Mouse (Mus musculus) forebrain, embryonic 15.5 days (tissue): ENCODE measurements around the gene Clybl. TPM values are rescaled to one million over a fixed set of nuclear protein-coding genes. Genes with fewer than 3 reads are reported as not detected.
A peak's percentile ranks its signal among the peaks of the same experiment; 100 is the strongest.

Experiments
- ATAC-seq: fragments of 200-750 bp; cut with Nextera tagmentation; replicated peaks from 2 replicates; pipeline ENCODE4 v1.8.0; 2017; ENCODE audit warnings: mild to moderate bottlenecking, moderate TSS enrichment, moderate library complexity
- H3K27ac ChIP-seq: fragments of 300-500 bp; sonication (generic); replicated peaks from 2 replicates; pipeline ENCODE4 v1.5.1; 2015; ENCODE audit warnings: mild to moderate bottlenecking, inconsistent platforms
- H3K27me3 ChIP-seq: fragments of 300-500 bp; sonication (generic); 2 replicates; pipeline ENCODE4 v1.6.1; 2015; ENCODE audit warnings: inconsistent platforms
- H3K36me3 ChIP-seq: fragments of 300-500 bp; sonication (generic); 2 replicates; pipeline ENCODE4 v1.6.1; 2015; ENCODE audit warnings: mild to moderate bottlenecking, inconsistent platforms
- H3K4me1 ChIP-seq: fragments of 300-500 bp; sonication (generic); 2 replicates; pipeline ENCODE4 v1.6.1; 2015; ENCODE audit warnings: inconsistent platforms
- H3K4me2 ChIP-seq: fragments of 300-500 bp; sonication (generic); replicated peaks from 2 replicates; pipeline ENCODE4 v1.6.1; 2015; ENCODE audit warnings: mild to moderate bottlenecking, inconsistent platforms
- H3K4me3 ChIP-seq: fragments of 300-500 bp; sonication (generic); 2 replicates; pipeline ENCODE4 v1.5.1; 2015; ENCODE audit warnings: mild to moderate bottlenecking, inconsistent platforms
- H3K9ac ChIP-seq: fragments of 300-500 bp; sonication (generic); replicated peaks from 2 replicates; pipeline ENCODE4 v1.6.1; 2015; ENCODE audit warnings: mild to moderate bottlenecking, inconsistent platforms
- H3K9me3 ChIP-seq: fragments of 300-500 bp; sonication (generic); 2 replicates; pipeline ENCODE4 v1.6.1; 2016; ENCODE audit warnings: inconsistent platforms
- WGBS: fragments of 180-500 bp; shearing (Covaris S2); methylation state at CpG from one replicate; pipeline ENCODE4 v1.1.7; 2015; ENCODE audit warnings: mixed read lengths; 5-methylcytosine and 5-hydroxymethylcytosine counted together
- polyA plus RNA-seq: library from polyadenylated mRNA; unstranded; fragments of >200 nt; fragmentation: Nextera tagmentation; extraction: Ambion mirVana; gene quantifications from 2 replicates; pipeline ENCODE4 v1.2.1, GENCODE M21; 2015

Clybl gene
- polyA plus RNA-seq, 1 experiment from 2014 or later = 12.4 TPM

DNA sequence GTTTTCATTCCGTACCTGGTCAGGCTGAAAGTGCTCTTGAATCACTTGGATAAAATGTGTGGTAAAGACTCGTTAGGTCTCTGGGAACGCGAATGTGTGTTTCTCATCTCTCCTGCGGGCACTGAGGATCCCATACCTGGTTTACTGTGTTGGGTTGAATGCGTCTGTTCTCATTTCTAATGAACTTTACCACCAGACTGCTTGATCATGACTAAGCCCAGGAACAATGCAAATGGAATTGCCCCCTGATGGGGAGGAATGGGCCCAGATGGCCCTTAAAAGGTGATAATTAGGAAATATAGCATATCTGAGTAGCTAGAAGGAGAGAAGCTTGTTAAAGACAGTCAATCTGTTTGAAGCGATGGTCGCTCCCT lies 74.7 kb downstream of the Clybl start:
- H3K4me3 ChIP-seq = no peak overlapping the region
- no peak overlapping the region for H3K27ac ChIP-seq
- no peaks in the 10 kb centered on the region for H3K9me3 ChIP-seq
- peaks cover 24% of the 10 kb centered on the region for H3K4me1 ChIP-seq
- peaks cover 25% of the 10 kb centered on the region for H3K27me3 ChIP-seq
- no peak overlapping the region for H3K9ac ChIP-seq
- WGBS = 8% methylated on average over 8 of the region's 8 CpGs
- peak overlapping the region; percentile 0; the same call in 1 of the 2 replicates for H3K4me2 ChIP-seq
- no peaks in the 10 kb centered on the region for H3K36me3 ChIP-seq
- peak; percentile 64 for ATAC-seq

DNA sequence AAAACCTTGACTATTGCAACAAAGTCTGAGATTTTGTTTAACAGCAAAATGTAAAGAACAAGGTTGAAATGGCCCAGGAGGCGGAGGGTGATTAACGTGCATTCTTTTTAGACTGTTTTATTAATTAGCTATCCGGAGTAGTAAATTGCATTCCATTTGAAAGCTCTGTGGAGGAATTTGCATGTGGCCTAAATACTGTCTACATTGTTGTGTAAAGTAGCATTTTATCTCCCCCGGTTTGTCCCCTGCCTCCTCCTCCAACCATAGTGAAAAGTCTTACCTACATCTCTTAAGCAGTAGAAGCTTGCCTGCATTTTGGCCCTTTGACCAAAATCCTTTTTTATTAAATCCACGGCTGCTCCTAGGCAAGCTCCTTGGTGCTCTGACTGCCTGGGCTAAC lies 76.8 kb downstream of the Clybl start:
- ATAC-seq = no peak
- H3K4me2 ChIP-seq = no peak overlapping the region
- H3K9ac ChIP-seq = no peak overlapping the region
- no peaks in the 10 kb centered on the region for H3K9me3 ChIP-seq
- WGBS = 10% methylated on average over 5 of the region's 5 CpGs
- no peaks in the 10 kb centered on the region for H3K36me3 ChIP-seq
- no peak overlapping the region for H3K27ac ChIP-seq
- H3K4me3 ChIP-seq = no peak overlapping the region
- H3K27me3 ChIP-seq = peaks cover 25% of the 10 kb centered on the region
- peaks cover 29% of the 10 kb centered on the region for H3K4me1 ChIP-seq

DNA sequence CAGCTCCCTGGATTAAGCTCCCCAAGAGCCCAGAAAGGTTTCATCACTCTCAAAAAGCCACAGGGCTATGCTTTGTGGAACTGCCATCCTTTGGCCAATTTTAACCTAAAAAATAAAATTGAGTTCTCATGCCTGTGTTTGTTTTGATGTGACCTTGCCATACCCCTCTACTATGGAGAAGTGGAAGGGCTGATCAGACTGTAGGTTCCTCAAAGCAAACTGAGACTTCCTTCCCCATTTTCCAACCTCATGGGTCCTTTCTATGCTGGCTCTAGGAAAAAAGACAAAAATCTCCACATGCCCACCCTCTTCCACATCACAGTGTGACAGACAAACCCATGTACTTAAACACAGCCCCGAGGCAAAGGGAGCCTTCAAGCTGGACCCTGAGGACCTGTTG lies 79.7 kb downstream of the Clybl start:
- H3K27me3 ChIP-seq = peaks cover 19% of the 10 kb centered on the region
- H3K27ac ChIP-seq = no peak overlapping the region
- no peaks in the 10 kb centered on the region for H3K36me3 ChIP-seq
- 94% methylated on average over 1 of the region's 1 CpGs for WGBS
- ATAC-seq = no peak
- no peak overlapping the region for H3K4me3 ChIP-seq
- peaks cover 20% of the 10 kb centered on the region for H3K4me1 ChIP-seq
- H3K9me3 ChIP-seq = no peaks in the 10 kb centered on the region
- no peak overlapping the region for H3K9ac ChIP-seq
- H3K4me2 ChIP-seq = no peak overlapping the region

DNA sequence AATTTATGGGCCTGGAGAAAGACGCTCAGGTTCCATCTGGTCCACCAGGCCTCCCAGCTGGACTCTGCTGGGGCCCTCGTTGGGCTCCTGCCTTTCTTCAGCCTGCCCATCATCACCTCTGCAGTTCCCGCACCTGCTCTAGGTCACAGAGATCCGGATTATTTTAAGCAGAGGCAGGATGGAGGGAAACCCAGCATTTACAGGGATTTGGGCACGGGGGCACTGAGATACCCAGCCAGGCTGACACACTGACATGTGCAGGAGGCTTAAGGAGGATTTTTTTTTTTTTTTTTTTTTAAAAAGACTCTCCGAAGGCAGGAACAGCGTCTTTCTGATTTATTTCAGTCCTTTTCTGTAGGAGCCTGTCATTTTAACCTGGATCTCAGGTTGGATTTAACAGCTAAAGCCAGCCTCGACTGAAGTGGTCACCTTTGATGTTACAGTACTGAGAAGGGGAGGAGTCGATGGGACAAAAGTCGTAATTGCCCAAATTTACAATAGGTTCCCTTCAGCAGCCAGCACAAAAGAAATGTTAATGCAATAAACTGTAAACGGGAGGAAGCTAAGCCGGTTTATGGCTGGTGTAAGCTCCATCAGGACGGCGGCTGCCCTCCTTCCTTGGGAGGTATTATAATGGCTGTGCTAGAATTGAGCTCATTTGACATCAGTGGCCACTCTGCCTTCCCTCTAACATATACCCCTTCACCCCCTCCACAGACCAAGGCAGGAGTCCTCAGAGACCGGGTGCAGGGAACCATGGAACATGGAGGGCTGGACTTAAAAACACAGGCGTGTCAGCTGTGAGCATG lies 81.6 kb downstream of the Clybl start:
- Histone ChIP-seq H3K9me3 (no peaks in the 10 kb centered on the region), H3K9ac (no peak overlapping the region), H3K36me3 (no peaks in the 10 kb centered on the region), H3K4me3 (no peak overlapping the region), H3K27me3 (peaks cover 9% of the 10 kb centered on the region), H3K4me1 (peaks cover 9% of the 10 kb centered on the region), H3K27ac (no peak overlapping the region), H3K4me2 (no peak overlapping the region)
- 39% methylated on average over 16 of the region's 16 CpGs for WGBS
- ATAC-seq = 0 out of 2 replicates have a peak, but pooled peaks have one; percentile 26

DNA sequence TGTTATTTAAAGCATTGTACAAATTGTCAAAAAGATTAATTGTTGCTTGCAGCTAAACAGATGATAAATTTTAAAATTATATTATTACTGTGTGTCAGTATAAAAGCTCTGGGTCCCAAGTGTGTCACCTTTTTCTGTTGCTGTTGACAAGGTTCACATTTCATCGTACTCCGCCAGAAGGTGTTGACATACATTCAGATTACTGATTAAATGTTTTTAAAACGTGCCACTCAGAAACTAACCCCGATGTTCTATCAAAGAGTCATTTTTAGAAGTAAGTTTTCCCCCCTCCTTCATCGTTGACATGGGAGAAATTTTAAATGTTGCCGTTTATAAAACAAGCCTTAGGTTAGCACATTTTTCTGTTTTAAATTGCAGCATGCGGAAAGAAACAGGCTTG lies 83.7 kb downstream of the Clybl start:
- no peaks in the 10 kb centered on the region for H3K27me3 ChIP-seq
- H3K4me2 ChIP-seq = no peak overlapping the region
- H3K9ac ChIP-seq = no peak overlapping the region
- no peaks in the 10 kb centered on the region for H3K9me3 ChIP-seq
- no peak for ATAC-seq
- H3K4me1 ChIP-seq = peaks cover 5% of the 10 kb centered on the region; the same call in 1 of the 2 replicates
- H3K27ac ChIP-seq = no peak overlapping the region
- 65% methylated on average over 7 of the region's 7 CpGs for WGBS
- no peak overlapping the region for H3K4me3 ChIP-seq
- no peaks in the 10 kb centered on the region for H3K36me3 ChIP-seq

DNA sequence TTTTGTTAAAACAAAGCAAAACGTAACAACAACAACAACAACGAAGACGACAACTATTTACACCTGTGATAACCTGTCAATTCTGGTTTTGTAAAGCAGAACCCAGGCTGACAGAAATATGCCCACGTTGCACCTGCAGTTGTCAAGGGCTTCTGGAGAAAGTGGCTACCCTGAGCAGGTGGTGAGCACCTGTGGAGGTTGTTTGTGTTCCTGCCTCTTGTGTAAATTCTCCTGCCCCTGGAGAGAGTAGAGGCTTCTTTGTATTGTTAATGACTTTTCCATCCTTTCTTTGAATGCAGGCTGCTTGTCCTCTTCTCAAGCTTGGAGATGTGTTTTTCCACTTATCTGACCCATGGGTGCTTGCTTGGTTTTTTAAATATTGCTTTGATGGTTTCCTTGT lies 86.1 kb downstream of the Clybl start:
- ATAC-seq = no peak
- Histone ChIP-seq H3K27ac (no peak overlapping the region), H3K36me3 (no peaks in the 10 kb centered on the region), H3K4me1 (peaks cover 5% of the 10 kb centered on the region; the same call in 1 of the 2 replicates), H3K4me2 (no peak overlapping the region), H3K4me3 (no peak overlapping the region), H3K27me3 (no peaks in the 10 kb centered on the region), H3K9me3 (no peaks in the 10 kb centered on the region), H3K9ac (no peak overlapping the region)
- WGBS = 40% methylated on average over 4 of the region's 4 CpGs

DNA sequence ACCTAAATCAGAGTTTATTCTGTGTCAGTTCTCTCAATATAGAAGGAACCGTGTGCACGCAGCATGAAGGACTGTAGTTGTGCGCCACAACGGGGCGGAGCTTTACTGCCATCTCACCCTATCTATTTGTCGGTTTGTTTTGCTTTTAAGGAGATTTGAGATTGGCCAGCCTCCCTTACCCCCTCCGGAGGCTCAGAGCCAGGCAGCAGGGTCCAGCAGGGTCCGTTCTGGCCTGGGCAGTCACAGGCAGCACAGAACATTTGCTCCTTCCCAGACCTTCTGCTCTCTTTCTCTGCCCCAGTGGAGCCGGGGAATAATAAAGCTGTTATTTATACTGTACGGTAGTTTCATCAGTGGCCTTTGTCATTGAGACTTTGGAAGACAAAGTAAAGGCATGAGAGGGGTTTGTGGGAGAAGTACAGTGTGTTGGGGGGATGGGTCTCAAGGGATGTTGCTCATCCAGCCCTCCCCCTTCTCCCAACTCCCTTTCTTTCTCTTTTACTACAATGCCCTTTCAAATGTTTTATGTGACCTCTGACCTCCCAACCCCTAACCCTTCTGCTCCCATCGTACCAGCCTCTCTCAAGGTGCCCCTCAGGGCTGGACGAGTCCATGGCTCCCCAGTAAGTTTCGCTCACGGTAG lies 89.7 kb downstream of the Clybl start:
- no peaks in the 10 kb centered on the region for H3K4me1 ChIP-seq
- no peak overlapping the region for H3K27ac ChIP-seq
- no peak overlapping the region for H3K4me3 ChIP-seq
- no peak for ATAC-seq
- no peaks in the 10 kb centered on the region for H3K9me3 ChIP-seq
- H3K36me3 ChIP-seq = no peaks in the 10 kb centered on the region
- no peak overlapping the region for H3K9ac ChIP-seq
- H3K4me2 ChIP-seq = no peak overlapping the region
- no peaks in the 10 kb centered on the region for H3K27me3 ChIP-seq
- WGBS = 36% methylated on average over 14 of the region's 14 CpGs

DNA sequence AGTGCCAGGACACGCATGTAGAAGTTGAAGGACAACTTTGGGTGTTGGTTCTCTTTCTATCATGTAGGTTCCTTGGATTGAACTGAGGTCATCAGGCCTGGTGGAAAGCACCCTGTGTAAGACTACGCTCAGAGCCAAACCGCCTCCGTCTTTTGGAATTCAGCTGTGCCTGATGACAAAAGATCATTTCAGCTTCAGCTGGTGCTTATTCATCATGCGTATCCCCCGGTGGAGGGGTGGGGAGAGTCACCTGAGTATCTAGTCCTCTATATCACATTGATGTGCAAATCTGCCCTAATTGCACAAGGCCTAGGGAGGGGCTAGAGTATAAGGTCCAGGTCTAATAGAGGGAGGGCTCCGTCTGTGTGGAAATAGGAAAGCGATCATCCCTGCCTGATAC lies 95.6 kb downstream of the Clybl start:
- H3K4me1 ChIP-seq = peaks cover 11% of the 10 kb centered on the region
- H3K9me3 ChIP-seq = no peaks in the 10 kb centered on the region
- H3K4me2 ChIP-seq = no peak overlapping the region
- H3K27me3 ChIP-seq = peaks cover 17% of the 10 kb centered on the region; the same call in 1 of the 2 replicates
- no peaks in the 10 kb centered on the region for H3K36me3 ChIP-seq
- WGBS = 77% methylated on average over 8 of the region's 8 CpGs
- ATAC-seq = no peak
- H3K27ac ChIP-seq = no peak overlapping the region
- no peak overlapping the region for H3K9ac ChIP-seq
- H3K4me3 ChIP-seq = no peak overlapping the region

DNA sequence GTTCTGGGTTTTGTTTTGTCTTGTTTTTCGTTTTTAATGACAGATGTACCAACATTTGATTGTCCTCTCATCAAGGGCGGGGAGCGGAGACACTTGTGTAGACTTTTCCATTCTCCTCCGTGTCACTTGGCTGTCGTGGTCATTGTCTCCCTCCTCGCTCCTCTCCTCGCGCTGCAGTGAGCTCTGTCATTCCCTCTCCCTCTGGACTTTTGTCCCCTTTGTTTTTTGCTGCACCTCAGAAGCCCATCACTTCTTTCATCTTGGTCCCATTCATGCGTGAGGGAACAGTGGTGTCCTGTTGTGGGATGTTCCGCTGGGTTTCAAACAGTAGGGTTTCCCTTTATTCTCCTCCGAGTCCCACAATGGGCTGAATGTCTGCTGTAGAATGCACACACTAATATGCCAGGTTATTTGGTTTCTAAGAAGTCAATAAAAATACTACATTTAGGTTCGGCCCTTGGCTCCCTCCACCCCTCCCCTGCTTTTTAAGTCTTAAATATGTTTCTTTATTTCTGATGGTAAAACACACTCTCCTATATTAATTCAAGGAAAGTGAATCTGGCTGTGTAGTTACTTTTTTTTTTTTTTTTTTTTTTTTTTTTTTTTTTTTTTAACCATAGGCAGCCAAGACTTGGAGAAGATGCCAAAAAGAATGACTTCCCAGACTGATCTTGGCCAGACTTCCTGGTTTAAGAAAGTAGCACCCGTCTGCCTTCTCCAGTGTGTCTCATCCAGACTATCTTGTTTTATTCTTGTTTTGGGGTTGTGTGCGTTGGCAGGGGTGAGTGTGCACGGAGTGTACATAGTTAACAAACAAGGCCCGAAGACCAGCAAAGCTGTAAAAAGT lies 98.2 kb downstream of the Clybl start:
- WGBS = 21% methylated on average over 16 of the region's 16 CpGs
- H3K36me3 ChIP-seq = no peaks in the 10 kb centered on the region
- H3K4me2 ChIP-seq = no peak overlapping the region
- H3K4me3 ChIP-seq = no peak overlapping the region
- no peak overlapping the region for H3K9ac ChIP-seq
- H3K4me1 ChIP-seq = peaks cover 11% of the 10 kb centered on the region
- no peaks in the 10 kb centered on the region for H3K9me3 ChIP-seq
- 0 out of 2 replicates have a peak, but pooled peaks have one; percentile 51 for ATAC-seq
- no peak overlapping the region for H3K27ac ChIP-seq
- H3K27me3 ChIP-seq = peaks cover 21% of the 10 kb centered on the region; the same call in 1 of the 2 replicates

DNA sequence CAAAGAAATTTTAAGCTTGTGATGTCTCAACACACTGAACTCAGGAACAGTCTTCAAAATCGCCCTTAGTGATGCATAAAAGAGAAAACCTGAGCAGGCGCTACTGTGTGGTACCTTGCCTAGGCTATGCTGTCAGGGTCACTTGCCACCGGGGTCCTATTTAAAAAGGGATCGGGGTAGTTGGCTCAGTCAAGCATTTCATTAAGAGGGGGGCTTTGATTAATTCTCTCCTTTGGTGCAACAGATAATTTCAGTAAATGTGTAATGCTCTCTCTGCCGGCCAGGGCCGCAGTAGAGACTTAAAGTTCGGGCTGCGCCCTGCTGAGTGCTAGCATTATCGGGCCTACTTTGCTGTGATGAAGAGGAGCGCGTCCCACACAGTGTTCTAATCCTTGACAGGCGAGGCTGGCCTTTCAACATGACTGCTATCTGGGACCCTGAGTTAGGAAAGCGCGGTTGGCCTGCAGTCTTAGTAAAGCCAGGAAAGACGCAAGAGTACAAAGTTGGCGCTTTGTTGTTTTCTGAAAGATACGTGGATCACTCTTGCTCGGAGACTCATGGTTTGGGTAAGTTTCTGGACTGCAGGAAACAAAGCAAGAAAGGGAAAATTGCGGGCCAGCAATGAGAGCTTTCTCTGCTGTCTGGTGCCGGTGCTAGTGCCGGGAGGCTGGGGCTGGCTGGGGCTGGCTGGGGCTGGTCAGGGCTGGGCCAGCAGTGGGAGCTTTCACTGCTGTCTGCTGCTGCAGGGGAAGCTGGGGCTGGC lies 99.0 kb downstream of the Clybl start:
- H3K9me3 ChIP-seq = no peaks in the 10 kb centered on the region
- H3K27me3 ChIP-seq = peaks cover 21% of the 10 kb centered on the region; the same call in 1 of the 2 replicates
- no peak overlapping the region for H3K9ac ChIP-seq
- peaks cover 11% of the 10 kb centered on the region for H3K4me1 ChIP-seq
- no peaks in the 10 kb centered on the region for H3K36me3 ChIP-seq
- no peak overlapping the region for H3K4me3 ChIP-seq
- WGBS = 16% methylated on average over 21 of the region's 21 CpGs
- H3K27ac ChIP-seq = no peak overlapping the region
- no peak overlapping the region for H3K4me2 ChIP-seq
- ATAC-seq = 0 out of 2 replicates have a peak, but pooled peaks have one; percentile 41

DNA sequence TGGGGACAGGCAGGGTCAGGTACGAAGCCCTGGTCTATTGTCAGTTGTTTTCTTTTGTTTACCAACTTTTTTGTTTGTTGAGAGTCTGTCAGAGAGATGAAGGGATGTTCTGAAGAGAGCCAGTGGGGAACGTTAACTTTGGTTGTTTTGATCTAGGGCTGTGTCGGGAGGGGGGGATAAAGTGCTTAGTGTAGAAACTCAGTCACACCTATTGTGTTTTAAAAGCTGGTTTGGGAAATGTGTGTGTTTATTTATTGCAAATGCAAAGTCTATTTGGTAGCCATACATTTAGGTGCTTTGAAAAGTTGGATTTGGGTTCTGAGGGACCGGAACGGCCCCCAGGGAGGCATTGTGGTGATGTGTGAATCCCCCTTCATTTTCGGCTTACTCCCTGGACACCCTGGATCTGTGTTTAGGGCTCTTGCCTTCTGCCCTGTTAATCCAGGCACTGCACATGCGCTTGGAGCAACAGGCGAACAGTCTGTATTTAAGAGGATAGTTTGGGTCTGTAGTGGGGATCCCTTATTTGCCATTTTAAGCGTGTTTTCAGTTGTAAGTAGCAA lies 99.6 kb downstream of the Clybl start:
- no peak for ATAC-seq
- no peak overlapping the region for H3K4me3 ChIP-seq
- 39% methylated on average over 9 of the region's 9 CpGs for WGBS

More for the DNA sequence above, 99.6 kb downstream of the Clybl start:
- no peaks in the 10 kb centered on the region for H3K36me3 ChIP-seq
- H3K27ac ChIP-seq = no peak overlapping the region
- H3K27me3 ChIP-seq = peaks cover 21% of the 10 kb centered on the region; the same call in 1 of the 2 replicates
- no peak overlapping the region for H3K4me2 ChIP-seq
- no peak overlapping the region for H3K9ac ChIP-seq
- peaks cover 11% of the 10 kb centered on the region for H3K4me1 ChIP-seq
- H3K9me3 ChIP-seq = no peaks in the 10 kb centered on the region
